Mouse (Mus musculus): ENCODE measurements around the gene Arl1. TPM values are rescaled to one million over a fixed set of nuclear protein-coding genes. Genes with fewer than 3 reads are reported as not detected.

The Arl1 gene
- polyA plus RNA-seq, 1 experiment from 2014 or later = 153 TPM

- Histone ChIP-seq H3K27me3 (ENCODE audit: control insufficient read depth, insufficient read depth, low read length) (no peaks in the 10 kb centered on the region), H3K9me3 (ENCODE audit: control insufficient read depth, low read length) (no peaks in the 10 kb centered on the region), H3K9ac (ENCODE audit: low read length) (no peak overlapping the region), H3K4me3 (ENCODE audit: control insufficient read depth in 1 of 2, insufficient read depth in 1 of 2, low read depth in 1 of 2, low read length in 2 of 2) (no peak overlapping the region), H3K36me3 (ENCODE audit: control insufficient read depth, insufficient read depth, low read length) (peaks cover 58% of the 10 kb centered on the region), H3K4me1 (ENCODE audit: control insufficient read depth in 2 of 2, insufficient read depth in 2 of 2, low read length in 2 of 2) (no peaks in the 10 kb centered on the region), H3K27ac (replicated peaks in 1 of 2; ENCODE audit: control insufficient read depth in 1 of 2, insufficient read depth in 1 of 2, low read depth in 2 of 2, low read length in 2 of 2) (no peak overlapping the region), H3K4me2 (ENCODE audit: low read length) (no peak overlapping the region)
- no peak for ATAC-seq (ENCODE audit: insufficient number of reproducible peaks, insufficient read depth, low FRiP score, low read depth)
- 86% methylated on average over 5 of the region's 5 CpGs for WGBS
Observed at GRCm38 (mm10) chr10:88784513-88784931, 53.9 kb downstream of the Arl1 start.

GRCm38 (mm10) chr10:88793671-88794070 lies 63.0 kb downstream of the Arl1 start:
- Histone ChIP-seq H3K9me3 (ENCODE audit: control insufficient read depth, low read length) (no peaks in the 10 kb centered on the region), H3K4me1 (ENCODE audit: control insufficient read depth in 2 of 2, insufficient read depth in 2 of 2, low read length in 2 of 2) (no peaks in the 10 kb centered on the region), H3K4me3 (ENCODE audit: control insufficient read depth in 1 of 2, insufficient read depth in 1 of 2, low read depth in 1 of 2, low read length in 2 of 2) (no peak overlapping the region), H3K27ac (replicated peaks in 1 of 2; ENCODE audit: control insufficient read depth in 1 of 2, insufficient read depth in 1 of 2, low read depth in 2 of 2, low read length in 2 of 2) (no peak overlapping the region), H3K9ac (ENCODE audit: low read length) (no peak overlapping the region), H3K36me3 (ENCODE audit: control insufficient read depth, insufficient read depth, low read length) (peaks cover 81% of the 10 kb centered on the region), H3K27me3 (ENCODE audit: control insufficient read depth, insufficient read depth, low read length) (no peaks in the 10 kb centered on the region), H3K4me2 (ENCODE audit: low read length) (no peak overlapping the region)
- no peak for ATAC-seq (ENCODE audit: insufficient number of reproducible peaks, insufficient read depth, low FRiP score, low read depth)

Other genes with a start within 250 kb of the Arl1 start
- 44.5 and 55.5 TPM in 2 replicates for gene Chpt1, start 226.8 kb upstream of the Arl1 start, polyA plus RNA-seq (2014; fragmentation: Nextera tagmentation; extraction: Ambion mirVana)
- 3.7 and 4.9 TPM in 2 replicates for gene Mybpc1, start 125.7 kb upstream of the Arl1 start, polyA plus RNA-seq (2014; fragmentation: Nextera tagmentation; extraction: Ambion mirVana)
- gene Spic, start 45.8 kb upstream of the Arl1 start, polyA plus RNA-seq (2014; fragmentation: Nextera tagmentation; extraction: Ambion mirVana) = 0.36 and 0.45 TPM in 2 replicates
- 11.0 and 11.4 TPM in 2 replicates for gene Utp20, start 95.9 kb downstream of the Arl1 start, polyA plus RNA-seq (2014; fragmentation: Nextera tagmentation; extraction: Ambion mirVana)
- 0.05 TPM in 1 of 2 replicates, not detected in the other for gene Slc5a8, start 155.1 kb downstream of the Arl1 start, polyA plus RNA-seq (2014; fragmentation: Nextera tagmentation; extraction: Ambion mirVana)